Mouse (Mus musculus): ENCODE data around the gene Reep3.
"Not testable (repeated sequence)": the region's sequence is repeated elsewhere in the genome, so short reads cannot be mapped to it uniquely, and the experiment has no call there.

Gene Reep3

DNA sequence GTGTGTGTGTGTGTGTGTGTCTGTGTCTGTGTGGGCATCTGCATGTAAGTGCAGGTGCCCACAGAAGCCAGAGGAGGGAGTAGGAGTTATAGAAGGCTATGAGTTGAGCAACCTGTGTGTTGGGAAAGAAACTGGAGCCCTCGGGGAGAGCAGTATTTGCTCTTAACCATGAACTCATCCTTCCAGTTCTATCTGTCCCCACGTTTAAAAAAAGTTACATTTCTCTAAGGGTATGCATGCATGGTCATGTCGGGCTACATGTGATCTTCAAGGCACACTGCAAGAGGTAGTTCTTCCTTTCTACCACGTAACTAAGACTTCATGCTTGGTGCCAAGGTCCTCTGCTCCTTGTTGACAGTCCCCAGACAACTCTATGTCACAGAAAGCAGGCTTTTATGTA lies 78.9 kb downstream of the Reep3 start:
- no peak for DNase-seq (ENCODE audit: low spot score in 2 of 2)

DNA sequence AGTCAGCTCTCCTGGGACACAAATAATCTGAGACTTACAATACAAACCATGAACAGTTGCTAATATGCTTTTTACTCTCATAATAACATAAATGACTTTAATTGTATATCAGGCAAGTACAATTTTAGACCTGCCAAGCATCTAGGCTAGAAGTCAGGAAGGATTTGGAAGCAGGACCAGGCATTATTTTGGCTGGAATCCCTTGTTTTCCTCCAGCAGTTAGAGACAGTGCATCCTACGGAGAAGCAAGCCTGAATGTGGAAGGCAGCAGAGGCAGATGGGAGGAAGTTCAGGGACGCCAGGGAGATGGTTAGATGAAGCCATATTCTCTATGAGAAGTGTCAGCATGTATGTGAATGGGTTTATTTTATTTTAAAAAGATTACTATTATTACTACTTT lies 79.4 kb downstream of the Reep3 start:
- no peak for DNase-seq (ENCODE audit: low spot score in 2 of 2)

DNA sequence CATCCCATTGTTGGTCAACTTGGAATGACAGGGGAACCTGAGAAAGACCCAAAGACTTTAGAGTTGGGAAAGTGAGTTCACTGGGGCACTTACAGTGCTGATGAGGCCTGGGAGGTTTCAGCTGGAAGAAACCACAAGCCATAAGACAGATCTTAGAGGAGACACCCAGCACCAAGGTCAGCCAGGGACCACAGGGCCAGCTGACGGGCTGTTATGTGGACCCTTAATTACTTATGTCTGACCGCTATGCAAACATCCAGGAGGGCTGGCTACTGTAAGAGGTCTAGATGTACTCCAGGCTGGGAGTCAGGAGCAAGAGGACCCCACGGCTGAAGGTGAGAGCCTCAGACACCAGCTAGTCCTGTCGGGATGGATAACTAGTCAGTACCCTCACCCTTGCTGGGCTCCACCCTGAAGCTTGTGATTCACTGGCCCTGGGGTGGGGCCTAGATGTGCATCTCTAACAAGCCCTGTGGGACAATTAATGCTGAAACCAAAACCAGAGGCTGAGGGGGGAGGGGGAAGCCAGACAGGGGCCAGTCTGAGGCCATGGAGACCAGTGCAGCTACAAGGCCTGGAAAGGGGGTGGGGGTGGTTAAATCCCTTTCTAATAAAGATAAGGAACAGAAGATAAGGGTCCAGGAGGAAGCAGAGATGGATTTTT lies 80.0 kb downstream of the Reep3 start:
- DNase-seq (ENCODE audit: low spot score in 2 of 2) = no peak

DNA sequence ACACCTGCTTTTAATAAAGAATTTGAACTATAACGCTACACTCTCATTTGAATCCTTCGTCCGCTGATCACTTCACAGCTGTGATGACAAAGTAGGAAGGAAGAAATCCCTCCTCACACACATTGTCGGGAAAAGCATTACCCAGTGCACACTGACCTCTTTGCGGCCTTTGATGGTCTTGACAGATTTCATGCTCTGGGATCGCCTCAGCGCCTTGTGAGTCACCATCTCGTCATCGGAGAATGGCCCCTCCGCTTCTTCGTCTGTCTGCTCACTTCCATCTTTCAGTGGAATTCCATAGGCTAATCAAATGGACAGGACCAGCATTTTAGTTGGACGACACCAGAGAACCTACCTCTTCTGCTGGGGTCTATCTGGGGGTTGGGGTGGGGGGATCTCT lies 82.0 kb downstream of the Reep3 start:
- no peak for DNase-seq (ENCODE audit: low spot score in 2 of 2)

DNA sequence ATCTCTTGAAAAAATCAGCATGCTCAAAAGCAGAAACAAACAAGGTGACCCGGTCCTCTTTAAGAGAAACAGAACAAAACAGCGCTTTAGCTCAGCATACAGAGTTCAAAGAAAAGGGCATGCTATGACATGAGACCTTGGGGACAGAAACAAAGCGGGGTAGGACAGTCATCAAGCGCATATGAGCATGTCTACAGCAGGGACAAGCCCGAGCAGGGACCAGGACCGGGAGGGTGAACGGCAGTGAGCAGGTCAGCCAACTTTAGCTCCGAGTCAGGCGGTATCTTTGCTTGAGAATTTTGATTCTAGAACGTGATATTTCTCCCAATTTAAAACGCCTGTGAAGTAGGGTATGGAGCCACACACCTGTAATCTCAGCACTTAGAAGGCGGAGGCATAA lies 86.2 kb downstream of the Reep3 start:
- no peak for DNase-seq (ENCODE audit: low spot score in 2 of 2)

DNA sequence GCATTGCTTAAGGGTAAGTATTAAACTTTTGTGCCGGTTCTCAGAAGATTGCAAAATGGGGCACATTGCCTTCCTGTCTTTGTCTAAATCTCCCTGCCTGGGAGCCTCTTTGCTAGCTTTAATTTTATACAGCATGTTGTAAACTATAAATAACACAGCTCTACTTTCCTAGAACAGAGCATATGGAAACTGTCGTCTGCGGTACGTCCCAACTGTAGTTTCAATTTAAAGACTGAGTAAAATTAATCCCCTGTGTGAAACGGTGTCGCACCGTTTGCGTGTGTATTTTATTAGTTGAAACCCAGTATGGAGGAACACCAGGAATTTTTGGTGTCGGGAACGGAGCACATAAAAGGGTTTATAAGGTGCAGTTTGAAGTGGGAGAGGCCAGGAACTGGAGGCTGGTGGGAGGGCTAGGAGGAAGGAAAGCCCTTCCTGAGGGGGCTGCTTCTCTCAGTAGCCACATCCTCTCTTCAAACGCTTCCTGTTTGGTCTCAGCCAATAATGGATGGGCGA lies 92.2 kb downstream of the Reep3 start:
- DNase-seq (ENCODE audit: low spot score in 2 of 2) = peak in 1 of 2 experiments; percentile 23

DNA sequence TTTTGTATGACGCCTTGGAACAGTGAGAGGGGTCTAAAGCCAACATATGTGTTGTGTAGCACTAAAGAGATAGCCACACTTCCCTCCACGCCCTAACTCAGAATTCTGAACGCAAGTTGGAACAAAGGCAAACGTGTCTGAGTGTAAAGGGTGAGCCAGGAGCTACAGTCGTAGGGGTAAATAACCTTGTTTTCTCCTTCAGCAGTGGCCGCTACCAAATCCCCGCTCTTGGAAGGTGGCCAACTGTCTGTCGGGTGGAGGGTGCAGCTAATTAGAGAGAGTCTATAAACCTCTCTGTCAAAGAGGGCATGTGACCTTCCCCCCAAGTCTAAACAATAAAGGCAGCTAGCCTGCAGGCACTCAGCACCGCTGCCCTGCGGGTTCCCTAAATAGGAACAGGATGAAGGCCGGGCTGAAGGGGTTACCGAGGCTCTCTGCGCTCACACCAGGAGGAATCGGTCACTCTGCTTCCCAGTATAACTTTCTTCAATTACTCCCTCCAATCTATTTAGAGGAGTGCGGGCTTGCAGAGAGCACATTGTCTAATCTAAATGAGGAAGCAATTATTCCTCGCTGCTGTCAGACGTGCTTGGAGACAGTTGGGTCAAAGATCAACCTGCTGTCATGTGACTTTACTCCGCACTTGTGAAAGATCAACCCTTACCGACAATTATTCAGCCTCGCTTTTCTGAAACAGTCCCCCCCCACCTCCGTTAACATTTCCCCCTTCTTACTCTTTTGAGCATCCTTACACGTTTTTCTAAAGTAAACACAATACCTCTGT lies 92.8 kb downstream of the Reep3 start:
- DNase-seq (ENCODE audit: low spot score in 2 of 2) = peak; percentile 20 to 43

DNA sequence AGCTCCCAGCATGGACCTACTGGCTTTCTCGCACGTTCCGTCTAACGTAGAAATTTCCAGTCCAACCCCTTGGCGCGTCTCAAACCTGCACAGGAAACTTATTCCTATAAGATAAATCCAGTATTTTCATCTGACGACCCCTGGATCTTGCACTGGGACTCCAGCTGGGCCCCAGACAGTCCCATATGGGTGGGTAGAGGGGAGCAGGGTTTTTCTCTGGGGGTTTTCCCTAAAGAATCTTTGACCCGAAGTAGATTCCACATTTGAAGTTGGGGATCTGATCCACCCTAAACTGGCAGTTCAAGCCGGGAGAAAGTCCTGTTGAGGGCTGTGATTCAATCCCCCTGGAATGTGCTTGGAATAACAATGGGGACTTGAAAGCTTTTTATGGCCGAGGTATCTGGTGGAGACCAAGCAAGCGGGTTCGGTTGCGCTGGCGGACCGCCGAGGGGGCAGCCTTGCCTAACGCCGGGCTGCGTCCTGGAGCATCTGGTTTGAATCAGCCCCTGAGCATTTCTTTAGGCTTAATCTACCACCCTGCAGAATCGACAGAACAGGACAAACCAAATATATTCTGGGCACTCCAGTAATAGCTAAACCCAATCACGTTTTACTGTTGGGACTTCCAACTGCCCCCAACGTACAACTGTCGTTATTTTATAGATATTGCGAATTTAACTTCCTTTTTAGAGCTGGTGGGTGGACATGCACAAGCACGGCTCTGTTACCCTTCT lies 93.6 kb downstream of the Reep3 start:
- DNase-seq (ENCODE audit: low spot score in 2 of 2) = peak in 1 of 2 experiments; percentile 32

DNA sequence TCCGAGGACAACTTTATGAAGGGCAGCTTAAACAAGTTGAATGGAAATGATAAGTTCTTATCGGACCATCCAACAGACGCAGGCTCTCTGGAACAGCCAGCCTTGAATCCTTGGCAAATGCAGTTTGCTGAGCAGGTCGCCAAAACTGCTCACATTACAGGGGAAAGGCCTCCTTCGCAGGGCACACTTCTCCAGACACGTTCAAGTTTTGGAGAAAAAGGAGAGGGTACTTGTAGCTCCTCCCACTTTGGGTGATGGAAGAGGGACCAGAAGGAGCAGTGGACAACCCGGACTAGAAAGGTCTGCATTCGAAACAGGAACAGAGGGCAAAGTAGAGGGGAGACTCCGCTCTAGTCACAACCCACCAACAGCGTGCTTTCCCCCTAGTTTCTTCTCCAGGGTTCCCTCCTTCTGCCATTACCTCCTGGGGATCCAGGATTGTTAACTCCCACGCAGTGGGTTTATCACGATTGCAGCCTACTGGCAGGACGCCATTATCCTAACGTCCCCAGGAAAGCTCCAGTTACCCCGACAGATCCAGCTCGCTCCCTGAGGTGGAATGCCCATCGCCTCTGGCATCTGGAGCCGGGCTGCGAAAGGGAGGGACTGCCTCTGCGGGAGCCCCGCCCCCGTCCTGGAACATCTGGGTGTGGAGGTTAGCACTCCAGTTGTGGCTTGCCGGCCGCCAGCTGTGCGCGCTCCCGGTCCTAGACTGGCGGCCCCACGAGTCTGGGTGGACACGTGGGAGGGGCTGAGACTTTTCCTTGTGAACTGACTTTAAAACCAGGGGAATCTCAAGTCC lies 94.3 kb downstream of the Reep3 start:
- DNase-seq (ENCODE audit: low spot score in 2 of 2) = peak in 1 of 2 experiments; percentile 20

DNA sequence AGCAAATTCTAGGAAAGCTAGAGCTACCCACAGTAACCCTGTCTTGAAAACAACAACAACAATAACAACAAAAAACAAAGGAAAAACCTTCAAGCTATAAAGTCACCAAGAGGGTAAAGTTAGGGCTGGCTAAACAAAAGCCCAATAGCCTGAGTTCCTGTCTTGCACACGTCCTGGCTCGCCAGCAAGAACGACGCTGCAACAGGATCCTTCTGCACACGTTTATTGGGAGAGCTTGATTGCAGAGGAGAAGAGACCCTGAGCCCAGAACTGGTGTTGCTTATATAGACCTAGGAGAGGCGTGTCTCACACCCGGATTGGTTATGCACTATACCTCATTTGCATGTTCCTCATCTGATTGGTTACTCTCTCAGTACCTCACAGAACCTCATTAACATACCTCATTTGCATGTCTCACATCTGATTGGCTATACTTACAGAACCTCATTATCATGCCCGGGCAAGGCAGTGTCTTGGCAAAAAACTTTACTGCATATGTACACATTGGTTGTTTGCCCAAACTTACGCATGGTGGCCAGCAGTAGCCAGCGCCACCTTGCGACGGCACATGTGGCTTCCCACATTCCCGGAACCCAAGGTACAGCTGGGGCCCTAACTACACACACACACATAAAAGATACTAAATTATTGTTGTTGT lies 95.7 kb downstream of the Reep3 start:
- not testable (repeated sequence) for DNase-seq (ENCODE audit: low spot score in 2 of 2)

DNA sequence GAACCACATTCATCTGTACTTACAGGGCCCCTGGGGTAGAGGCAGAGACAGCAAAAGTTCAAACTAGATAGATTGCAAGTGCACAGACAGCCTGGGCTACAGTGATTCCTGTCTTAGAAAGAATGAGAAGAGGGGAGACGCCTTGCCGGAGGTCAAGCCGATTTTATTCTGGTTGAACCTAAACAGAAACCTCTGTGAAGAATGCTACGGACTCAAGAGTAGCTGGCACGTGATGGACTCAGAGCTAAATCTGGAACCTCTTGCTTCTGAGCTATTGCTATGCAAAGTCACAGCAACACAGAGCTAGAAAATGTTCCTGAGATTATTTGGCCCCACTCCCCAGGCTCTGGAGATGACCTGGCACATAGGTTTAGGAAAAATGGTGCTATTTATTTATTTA lies 96.6 kb downstream of the Reep3 start:
- DNase-seq (ENCODE audit: low spot score in 2 of 2) = no peak

DNA sequence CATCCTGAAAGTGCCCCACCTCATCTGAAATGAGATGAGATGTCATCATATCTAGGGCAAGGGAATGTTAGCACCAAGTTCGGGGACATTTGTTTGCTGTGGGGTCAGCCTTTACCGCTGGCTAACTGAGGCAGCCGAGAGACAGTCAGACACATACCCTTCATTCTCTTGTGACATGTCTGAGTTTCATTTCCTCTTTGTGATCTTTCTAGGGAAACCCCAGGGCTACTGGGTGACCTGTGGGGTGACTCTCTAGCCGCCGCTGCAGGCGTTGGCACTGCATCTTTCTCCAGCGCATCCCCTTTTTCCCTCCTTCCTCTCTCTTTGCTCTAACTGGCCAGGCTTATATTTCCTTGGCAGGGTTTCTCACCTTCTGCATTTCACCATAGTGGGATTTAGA lies 98.0 kb downstream of the Reep3 start:
- DNase-seq (ENCODE audit: low spot score in 2 of 2) = no peak

DNA sequence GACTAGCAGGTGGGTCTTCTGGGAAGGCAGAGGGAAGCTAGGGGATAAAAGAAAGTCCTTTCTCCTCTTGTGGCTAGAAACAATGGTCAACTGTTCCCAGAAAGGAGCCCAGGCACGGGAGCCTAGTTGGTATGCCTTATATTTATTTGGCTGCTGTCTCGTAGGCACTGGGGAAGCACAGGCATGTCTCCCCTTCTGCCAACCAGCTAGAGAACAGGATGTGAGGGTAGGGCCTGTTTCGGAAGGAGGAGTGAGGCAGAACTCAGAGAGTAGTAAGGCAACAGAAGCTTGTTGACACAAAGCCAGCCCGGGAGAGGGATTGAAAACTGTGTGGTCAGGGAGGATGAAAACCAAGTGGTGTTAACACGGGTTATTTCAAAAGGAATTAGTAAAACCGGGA lies 101.6 kb downstream of the Reep3 start:
- no peak for DNase-seq (ENCODE audit: low spot score in 2 of 2)

DNA sequence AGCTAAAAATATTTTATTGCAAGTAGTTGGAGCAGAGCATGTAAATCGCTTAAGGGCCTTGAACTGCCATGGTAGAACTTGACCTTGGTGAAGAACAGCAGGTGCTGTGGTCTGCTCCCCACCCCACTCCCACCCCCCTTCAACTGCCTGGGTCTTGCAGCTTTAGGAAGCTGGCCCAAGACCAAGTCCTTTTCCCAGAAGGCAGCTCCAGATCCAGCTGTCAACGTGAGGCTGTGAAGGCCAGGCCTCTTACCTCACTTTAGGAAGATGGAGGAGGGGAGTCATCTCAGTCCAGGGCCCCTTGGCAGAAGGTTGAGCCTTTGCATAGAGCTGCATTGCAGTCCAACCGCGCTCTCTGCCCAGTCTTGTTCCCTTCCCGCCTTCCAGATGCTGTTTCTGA lies 102.3 kb downstream of the Reep3 start:
- no peak for DNase-seq (ENCODE audit: low spot score in 2 of 2)

DNA sequence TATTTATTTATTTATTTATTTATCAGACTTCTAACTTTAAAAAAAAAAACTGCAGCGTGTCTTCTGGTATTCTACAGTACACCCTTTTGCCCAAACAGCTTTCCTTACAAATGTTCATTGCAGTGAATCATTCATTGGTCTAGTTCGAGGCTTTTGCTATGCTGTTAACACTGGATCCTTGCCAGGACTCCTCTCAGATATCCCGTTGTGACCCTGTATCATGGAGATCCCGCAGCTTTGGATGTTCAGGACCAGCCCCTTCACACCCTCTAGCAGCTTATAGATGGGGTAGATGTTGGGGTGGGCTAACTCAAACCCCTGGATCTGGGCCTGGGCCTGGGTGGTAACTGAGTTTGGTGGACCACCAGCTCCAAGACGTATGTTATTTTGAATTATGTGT lies 104.2 kb downstream of the Reep3 start:
- no peak for DNase-seq (ENCODE audit: low spot score in 2 of 2)

DNA sequence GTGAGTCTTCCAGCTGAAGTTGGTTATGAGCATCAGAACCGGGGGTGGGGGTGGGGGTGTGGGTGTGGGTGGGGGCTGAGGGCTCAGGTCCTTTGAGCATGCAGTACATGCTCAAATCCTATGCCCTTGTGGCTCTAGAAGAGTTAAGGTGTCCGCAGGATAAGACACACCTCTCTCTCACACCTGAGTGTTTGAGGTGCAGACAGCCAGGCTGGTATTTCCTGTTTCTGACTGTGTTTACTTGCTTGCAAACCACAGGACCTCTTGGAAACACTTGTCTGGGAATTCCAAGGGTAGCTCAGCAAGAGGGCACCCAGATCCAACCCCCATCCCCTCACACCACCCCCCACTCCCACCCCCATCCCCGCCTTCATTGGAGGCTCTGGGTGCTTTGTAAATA lies 106.2 kb downstream of the Reep3 start:
- DNase-seq (ENCODE audit: low spot score in 2 of 2) = no peak

DNA sequence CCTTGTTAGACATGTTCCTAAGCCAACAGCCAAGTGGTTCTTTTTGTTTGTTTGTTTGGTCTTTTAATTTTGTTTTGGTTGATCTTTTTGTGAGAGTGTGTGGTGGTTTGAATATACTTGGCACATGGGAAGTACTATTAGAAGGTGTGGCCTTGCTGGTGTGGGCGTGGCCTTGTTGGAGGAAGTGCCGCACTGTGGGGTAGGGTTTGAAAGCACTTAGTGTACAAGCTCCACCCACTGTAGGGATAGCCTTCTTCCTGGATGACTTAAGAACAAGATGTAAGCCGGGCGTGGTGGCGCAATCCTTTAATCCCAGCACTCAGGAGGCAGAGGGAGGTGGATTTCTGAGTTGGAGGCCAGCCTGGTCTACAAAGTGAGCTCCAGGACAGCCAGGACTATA lies 113.7 kb downstream of the Reep3 start:
- no peak for DNase-seq (ENCODE audit: low spot score in 2 of 2)

DNA sequence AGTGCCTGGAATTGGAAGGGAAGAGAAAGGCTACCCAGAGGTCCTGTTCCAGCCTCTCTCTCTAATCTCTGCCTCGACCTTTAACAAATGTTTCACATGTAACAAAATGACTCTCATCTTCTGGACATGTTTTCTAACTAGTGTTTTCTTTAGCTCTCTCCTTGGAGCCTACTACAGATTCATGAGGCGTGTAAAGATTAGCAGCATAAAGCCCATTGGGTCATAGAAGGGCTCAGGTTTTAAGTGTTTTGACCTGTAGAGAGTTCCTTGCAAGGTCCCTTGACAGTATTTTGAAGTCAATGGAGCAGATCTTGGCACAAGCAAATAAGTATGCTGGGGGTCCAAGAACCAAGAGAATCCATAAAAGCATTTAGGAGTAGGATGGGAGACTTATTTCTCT lies 118.5 kb downstream of the Reep3 start:
- no peak for DNase-seq (ENCODE audit: low spot score in 2 of 2)

DNA sequence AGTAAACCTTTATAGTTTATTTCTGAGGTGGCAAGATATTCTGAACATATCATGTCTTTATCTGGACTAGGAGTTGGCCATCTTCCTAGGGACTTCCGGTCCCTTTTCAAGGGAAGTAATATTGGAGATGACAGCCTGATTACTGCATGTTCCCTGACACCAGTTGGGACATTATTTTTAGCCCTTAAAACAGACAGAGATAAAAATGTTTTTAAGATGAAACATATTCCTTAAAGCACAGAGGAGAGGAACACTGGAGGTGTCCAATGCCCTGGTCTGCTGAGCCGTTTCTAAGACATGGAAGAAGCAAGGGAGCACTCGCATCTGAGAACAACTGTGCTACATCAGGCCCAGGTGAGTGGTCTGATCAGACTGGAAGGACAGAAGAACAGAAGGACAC lies 119.7 kb downstream of the Reep3 start:
- DNase-seq (ENCODE audit: low spot score in 2 of 2) = no peak

DNA sequence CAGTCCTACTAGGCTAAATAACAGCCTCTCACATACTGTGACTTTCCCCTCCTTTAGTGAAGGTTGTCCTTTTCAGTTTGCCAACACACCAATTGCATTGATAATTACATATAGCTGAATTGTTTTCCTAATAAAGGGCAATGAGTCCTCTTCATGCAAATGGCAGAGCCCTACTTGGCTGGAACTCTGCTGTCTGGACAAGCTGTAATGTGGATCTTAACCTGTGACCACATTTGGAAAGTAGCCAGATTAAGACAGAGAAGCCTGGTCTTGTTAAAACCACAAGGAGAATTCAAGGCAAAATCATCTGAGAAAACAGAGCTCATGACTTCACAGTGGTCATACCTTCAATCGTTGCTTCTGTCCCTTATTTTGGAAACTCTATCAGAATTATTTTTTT lies 121.3 kb downstream of the Reep3 start:
- DNase-seq (ENCODE audit: low spot score in 2 of 2) = no peak

DNA sequence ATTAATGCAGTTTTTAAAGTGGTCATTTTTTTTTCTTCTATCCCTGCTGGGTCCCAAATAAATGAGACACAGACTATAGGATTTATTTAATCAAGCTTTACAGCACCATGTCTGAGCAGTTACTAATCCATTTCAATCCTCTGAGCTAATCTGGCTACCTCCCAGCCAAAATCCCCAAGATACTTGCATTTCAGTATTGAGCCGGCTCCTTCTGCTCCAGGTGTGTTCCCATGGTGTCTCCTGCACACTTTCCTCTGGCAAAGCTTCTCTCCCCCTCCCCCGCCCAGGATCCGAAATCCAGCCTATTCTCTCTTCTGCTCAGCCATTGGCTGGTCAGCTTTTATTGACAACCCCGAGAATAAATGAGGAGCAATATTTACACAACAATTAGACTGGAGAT lies 122.3 kb downstream of the Reep3 start:
- no peak for DNase-seq (ENCODE audit: low spot score in 2 of 2)

All from frontal cortex, postnatal 14 days (tissue).